Mouse (Mus musculus): ENCODE measurements around the gene Rac2. TPM values are rescaled to one million over a fixed set of nuclear protein-coding genes. Genes with fewer than 3 reads are reported as not detected.

Rac2 gene
- total RNA-seq, 1 experiment from 2014 or later = 145 TPM

GRCm38 (mm10) chr15:78591680-78592451 is 19.3 kb upstream of the Rac2 start:
- ATAC-seq (replicated peaks in 1 of 2; ENCODE audit: insufficient read depth in 1 of 2, low FRiP score in 2 of 2, low TSS enrichment in 1 of 2, low read depth in 1 of 2, poor library complexity in 2 of 2, severe bottlenecking in 2 of 2) = peak; percentile 18 to 55; a peak in 3 of 4 replicates

- ATAC-seq (replicated peaks in 1 of 2; ENCODE audit: insufficient read depth in 1 of 2, low FRiP score in 2 of 2, low TSS enrichment in 1 of 2, low read depth in 1 of 2, poor library complexity in 2 of 2, severe bottlenecking in 2 of 2) = no peak
Measured at GRCm38 (mm10) chr15:78590785-78591184, 18.2 kb upstream of the Rac2 start.

DNA sequence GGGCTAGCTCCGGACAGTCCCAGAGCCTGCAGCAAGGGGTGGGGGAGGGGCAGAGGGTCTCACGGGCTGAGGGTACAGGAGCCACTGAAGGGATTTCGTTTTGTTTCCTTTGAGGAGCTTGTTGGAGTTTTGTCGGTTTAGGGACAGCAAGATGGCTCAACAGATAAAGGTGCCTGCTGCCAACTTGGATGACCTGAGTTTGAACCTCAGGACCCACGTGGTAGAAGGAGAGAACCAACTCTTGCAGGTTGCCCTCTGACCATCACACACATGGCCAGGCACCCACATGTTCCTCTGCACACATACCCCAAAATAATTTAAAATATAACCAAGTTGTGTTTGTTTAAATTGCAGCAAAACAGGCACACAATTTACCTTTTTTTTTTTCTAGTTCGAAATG is 17.4 kb upstream of the Rac2 start:
- no peak for ATAC-seq (replicated peaks in 1 of 2; ENCODE audit: insufficient read depth in 1 of 2, low FRiP score in 2 of 2, low TSS enrichment in 1 of 2, low read depth in 1 of 2, poor library complexity in 2 of 2, severe bottlenecking in 2 of 2)

- peak; percentile 59 to 69 for ATAC-seq (replicated peaks in 1 of 2; ENCODE audit: insufficient read depth in 1 of 2, low FRiP score in 2 of 2, low TSS enrichment in 1 of 2, low read depth in 1 of 2, poor library complexity in 2 of 2, severe bottlenecking in 2 of 2)
Measured at GRCm38 (mm10) chr15:78588900-78589299, 16.3 kb upstream of the Rac2 start.

GRCm38 (mm10) chr15:78588049-78588448 is 15.5 kb upstream of the Rac2 start:
- no peak for ATAC-seq (replicated peaks in 1 of 2; ENCODE audit: insufficient read depth in 1 of 2, low FRiP score in 2 of 2, low TSS enrichment in 1 of 2, low read depth in 1 of 2, poor library complexity in 2 of 2, severe bottlenecking in 2 of 2)

GRCm38 (mm10) chr15:78587050-78587994 is 14.7 kb upstream of the Rac2 start:
- ATAC-seq (replicated peaks in 1 of 2; ENCODE audit: insufficient read depth in 1 of 2, low FRiP score in 2 of 2, low TSS enrichment in 1 of 2, low read depth in 1 of 2, poor library complexity in 2 of 2, severe bottlenecking in 2 of 2) = peak; percentile 52 to 68

GRCm38 (mm10) chr15:78585404-78585803 is 12.8 kb upstream of the Rac2 start:
- ATAC-seq (replicated peaks in 1 of 2; ENCODE audit: insufficient read depth in 1 of 2, low FRiP score in 2 of 2, low TSS enrichment in 1 of 2, low read depth in 1 of 2, poor library complexity in 2 of 2, severe bottlenecking in 2 of 2) = no peak

DNA sequence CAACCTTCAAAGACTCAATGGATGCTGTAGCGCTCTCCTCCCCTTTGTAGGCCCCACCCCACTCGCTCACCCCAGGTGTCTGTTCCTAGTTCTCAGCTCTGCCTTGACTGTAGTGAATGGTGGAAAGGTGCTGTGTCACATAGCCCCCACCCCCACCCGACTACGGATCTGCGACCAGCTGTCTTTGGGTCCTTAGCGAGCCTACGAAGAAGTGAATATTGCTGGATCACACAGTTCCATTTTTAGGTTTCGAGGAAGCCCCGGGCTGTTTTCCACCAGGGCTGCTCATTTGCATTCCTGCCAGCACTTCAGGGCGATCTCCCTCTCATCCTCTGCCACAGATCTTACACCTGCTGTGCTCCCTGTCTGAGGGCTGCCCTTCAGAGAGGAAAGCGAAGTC is 10.8 kb upstream of the Rac2 start:
- ATAC-seq (replicated peaks in 1 of 2; ENCODE audit: insufficient read depth in 1 of 2, low FRiP score in 2 of 2, low TSS enrichment in 1 of 2, low read depth in 1 of 2, poor library complexity in 2 of 2, severe bottlenecking in 2 of 2) = no peak

GRCm38 (mm10) chr15:78576284-78576810 is 3.8 kb upstream of the Rac2 start:
- no peak for ATAC-seq (replicated peaks in 1 of 2; ENCODE audit: insufficient read depth in 1 of 2, low FRiP score in 2 of 2, low TSS enrichment in 1 of 2, low read depth in 1 of 2, poor library complexity in 2 of 2, severe bottlenecking in 2 of 2)

DNA sequence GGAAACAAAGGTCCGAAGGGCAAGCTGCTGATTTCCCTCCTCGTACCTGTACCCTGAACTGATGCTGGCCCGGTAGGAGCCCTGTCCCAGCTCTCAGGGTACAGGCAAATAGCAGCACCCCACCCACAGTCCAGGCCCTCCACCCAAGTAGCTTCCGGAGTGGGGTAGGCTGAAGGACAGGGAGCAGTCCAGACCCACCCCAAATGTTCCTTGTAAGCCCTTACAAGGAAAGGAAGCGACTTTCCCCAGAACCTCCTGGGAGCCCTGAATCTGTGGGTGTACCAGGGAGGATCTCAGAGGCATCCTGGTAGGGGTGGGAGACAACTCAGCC is 348 bp downstream of the Rac2 start:
- no peak for ATAC-seq (replicated peaks in 1 of 2; ENCODE audit: insufficient read depth in 1 of 2, low FRiP score in 2 of 2, low TSS enrichment in 1 of 2, low read depth in 1 of 2, poor library complexity in 2 of 2, severe bottlenecking in 2 of 2)

- ATAC-seq (replicated peaks in 1 of 2; ENCODE audit: insufficient read depth in 1 of 2, low FRiP score in 2 of 2, low TSS enrichment in 1 of 2, low read depth in 1 of 2, poor library complexity in 2 of 2, severe bottlenecking in 2 of 2) = peak; percentile 66 to 72
Measured at GRCm38 (mm10) chr15:78571554-78572269, 871 bp downstream of the Rac2 start.

DNA sequence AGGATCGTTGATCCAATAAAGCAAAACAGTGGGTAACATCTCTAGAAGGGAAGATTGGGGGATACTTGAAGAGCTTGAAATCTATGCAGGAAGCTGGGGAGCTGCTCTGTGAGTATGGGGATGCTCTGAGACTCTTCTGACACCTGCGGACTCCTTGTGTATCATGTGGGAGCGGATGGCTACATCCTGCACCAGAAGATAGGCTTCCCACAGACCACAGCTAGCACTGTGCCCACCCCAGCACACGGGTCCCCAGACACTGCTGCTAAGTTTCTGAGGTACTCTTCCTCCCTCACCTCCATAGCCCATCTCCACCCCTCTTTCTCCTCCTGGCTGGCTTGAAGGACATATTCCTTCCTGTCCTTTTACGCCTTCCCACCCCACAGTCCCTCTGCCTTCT is 2.4 kb downstream of the Rac2 start:
- no peak for ATAC-seq (replicated peaks in 1 of 2; ENCODE audit: insufficient read depth in 1 of 2, low FRiP score in 2 of 2, low TSS enrichment in 1 of 2, low read depth in 1 of 2, poor library complexity in 2 of 2, severe bottlenecking in 2 of 2)

GRCm38 (mm10) chr15:78567608-78568120 is 4.9 kb downstream of the Rac2 start:
- no peak for ATAC-seq (replicated peaks in 1 of 2; ENCODE audit: insufficient read depth in 1 of 2, low FRiP score in 2 of 2, low TSS enrichment in 1 of 2, low read depth in 1 of 2, poor library complexity in 2 of 2, severe bottlenecking in 2 of 2)

DNA sequence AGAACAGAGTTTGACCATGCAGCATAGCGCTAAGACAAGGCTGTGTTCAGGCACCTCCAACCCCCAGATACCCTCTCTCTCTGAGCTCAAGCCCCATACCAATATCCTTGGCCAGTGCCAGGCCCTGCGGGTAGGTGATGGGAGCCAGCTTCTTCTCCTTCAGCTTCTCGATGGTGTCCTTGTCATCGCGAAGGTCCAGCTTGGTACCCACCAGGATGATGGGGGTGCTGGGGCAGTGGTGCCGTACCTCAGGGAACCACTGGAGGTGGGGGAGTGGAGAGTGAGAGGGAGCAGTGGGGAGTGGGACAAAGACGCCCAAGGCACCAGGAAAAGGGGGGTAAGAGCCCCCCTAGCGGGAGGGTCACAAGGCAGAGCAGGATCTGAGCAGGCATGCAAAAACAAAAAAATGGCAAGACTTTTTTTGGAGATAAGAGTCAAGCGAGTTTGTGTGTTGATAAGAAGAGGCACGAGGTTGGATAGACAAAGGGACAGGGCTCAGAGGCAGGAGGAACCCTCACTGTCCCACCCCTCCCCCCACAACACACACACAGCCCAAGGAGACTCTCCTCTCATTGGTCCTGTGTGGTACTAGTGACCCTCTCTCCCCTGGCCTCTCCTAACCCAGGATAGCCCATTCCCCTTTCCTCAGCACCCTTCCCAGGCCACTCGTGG is 7.7 kb downstream of the Rac2 start:
- ATAC-seq (replicated peaks in 1 of 2; ENCODE audit: insufficient read depth in 1 of 2, low FRiP score in 2 of 2, low TSS enrichment in 1 of 2, low read depth in 1 of 2, poor library complexity in 2 of 2, severe bottlenecking in 2 of 2) = no peak

- ATAC-seq (replicated peaks in 1 of 2; ENCODE audit: insufficient read depth in 1 of 2, low FRiP score in 2 of 2, low TSS enrichment in 1 of 2, low read depth in 1 of 2, poor library complexity in 2 of 2, severe bottlenecking in 2 of 2) = peak; percentile 74 to 81
Measured at GRCm38 (mm10) chr15:78563937-78564336, 8.6 kb downstream of the Rac2 start.

- ATAC-seq (replicated peaks in 1 of 2; ENCODE audit: insufficient read depth in 1 of 2, low FRiP score in 2 of 2, low TSS enrichment in 1 of 2, low read depth in 1 of 2, poor library complexity in 2 of 2, severe bottlenecking in 2 of 2) = no peak
Measured at GRCm38 (mm10) chr15:78563344-78563743, 9.2 kb downstream of the Rac2 start.

Data from hematopoietic stem cell, adult 5-6 weeks (primary cell).